Mouse (Mus musculus) stomach, postnatal 0 days (tissue): ENCODE data around the gene H2-Ab1.

Experiments
- CTCF ChIP-seq: IDR thresholded peaks from 2 replicates; pipeline ENCODE4 v1.5.1; 2016; ENCODE audit warnings: antibody characterized with exemption, low read depth, mild to moderate bottlenecking, moderate library complexity
- EP300 ChIP-seq: optimal IDR thresholded peaks from 2 replicates; pipeline ENCODE3; 2016; ENCODE audit warnings: antibody characterized with exemption

DNA sequence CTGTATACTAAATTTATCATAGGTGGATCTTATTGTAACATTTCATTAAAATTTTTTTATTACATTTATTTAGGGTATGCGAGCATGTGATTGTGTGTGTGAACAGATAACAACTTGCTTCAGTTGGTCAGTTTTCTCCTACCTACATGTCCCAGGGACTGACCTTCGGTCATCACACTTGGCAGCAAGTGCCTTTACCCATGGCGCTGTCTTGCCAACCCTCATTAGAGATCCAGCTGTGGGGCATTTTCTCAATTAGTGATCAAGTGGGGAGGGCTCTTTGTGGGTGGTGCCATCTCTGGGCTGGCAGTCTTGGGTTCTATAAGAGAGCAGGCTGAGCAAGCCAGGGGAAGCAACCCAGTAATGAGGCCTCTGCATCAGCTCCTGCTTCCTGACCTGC, 32.7 kb upstream of the H2-Ab1 start:
- no peak for TF ChIP-seq EP300
- TF ChIP-seq CTCF: no peak
